Mouse (Mus musculus) spleen, postnatal 36 days (tissue): Measurements from ENCODE around the gene Tenm3.

ENCODE experiments used
- DNase-seq, 2 experiments: peaks; one replicate each; pipeline ENCODE4 v3.0.0; 2022; ENCODE audit warnings: low spot score in 2 of 2, mixed read lengths in 1 of 2

Tenm3 gene

GRCm38 (mm10) chr8:48665193-48665592, 178.6 kb downstream of the Tenm3 start:
- no peak for DNase-seq

- no peak for DNase-seq
Observed at GRCm38 (mm10) chr8:48659226-48659625, 184.5 kb downstream of the Tenm3 start.

- DNase-seq: no peak
Observed at GRCm38 (mm10) chr8:48655381-48656043, 188.2 kb downstream of the Tenm3 start.

- DNase-seq: no peak
Observed at GRCm38 (mm10) chr8:48649845-48650244, 193.9 kb downstream of the Tenm3 start.

GRCm38 (mm10) chr8:48649415-48649814, 194.3 kb downstream of the Tenm3 start:
- DNase-seq: no peak

GRCm38 (mm10) chr8:48646110-48646509, 197.6 kb downstream of the Tenm3 start:
- DNase-seq: no peak

GRCm38 (mm10) chr8:48638129-48638528, 205.6 kb downstream of the Tenm3 start:
- DNase-seq: no peak

GRCm38 (mm10) chr8:48636979-48637378, 206.8 kb downstream of the Tenm3 start:
- DNase-seq: no peak

GRCm38 (mm10) chr8:48635815-48636214, 207.9 kb downstream of the Tenm3 start:
- DNase-seq: no peak

GRCm38 (mm10) chr8:48633426-48633825, 210.3 kb downstream of the Tenm3 start:
- DNase-seq: no peak

- DNase-seq: no peak
Observed at GRCm38 (mm10) chr8:48622517-48623153, 221.1 kb downstream of the Tenm3 start.

- no peak for DNase-seq
Observed at GRCm38 (mm10) chr8:48615088-48615487, 228.7 kb downstream of the Tenm3 start.

GRCm38 (mm10) chr8:48611934-48612512, 231.7 kb downstream of the Tenm3 start:
- DNase-seq: no peak

GRCm38 (mm10) chr8:48611126-48611525, 232.6 kb downstream of the Tenm3 start:
- no peak for DNase-seq

GRCm38 (mm10) chr8:48610316-48610715, 233.4 kb downstream of the Tenm3 start:
- no peak for DNase-seq

- DNase-seq: no peak
Observed at GRCm38 (mm10) chr8:48609684-48610083, 234.1 kb downstream of the Tenm3 start.

- DNase-seq: no peak
Observed at GRCm38 (mm10) chr8:48604190-48604897, 239.4 kb downstream of the Tenm3 start.

GRCm38 (mm10) chr8:48603165-48603840, 240.4 kb downstream of the Tenm3 start:
- no peak for DNase-seq

- DNase-seq: no peak
Observed at GRCm38 (mm10) chr8:48601621-48602020, 242.1 kb downstream of the Tenm3 start.

GRCm38 (mm10) chr8:48599028-48599427, 244.7 kb downstream of the Tenm3 start:
- DNase-seq: no peak

- no peak for DNase-seq
Observed at GRCm38 (mm10) chr8:48596332-48596731, 247.4 kb downstream of the Tenm3 start.

GRCm38 (mm10) chr8:48591818-48592217, 251.9 kb downstream of the Tenm3 start:
- DNase-seq: no peak
